Mouse (Mus musculus) embryo, embryonic 10 days (tissue): ENCODE measurements around the gene Tbcc.

Source experiments
- DNase-seq: peaks from one replicate; pipeline ENCODE4 v3.0.0-alpha.2; 2015; ENCODE audit warnings: low spot score

The Tbcc gene

GRCm38 (mm10) chr17:46903876-46904490 is 13.5 kb downstream of the Tbcc start:
- peak; percentile 91 for DNase-seq

- no peak for DNase-seq
These were observed 19.7 kb downstream of the Tbcc start, which contains the start of gene Prph2 for GRCm38 (mm10) chr17:46910186-46910585. TSS of gene Prph2 (plus strand) at chr17:46910459.

GRCm38 (mm10) chr17:46912331-46912730 is 21.8 kb downstream of the Tbcc start:
- no peak for DNase-seq

- DNase-seq = no peak
These were observed 24.6 kb downstream of the Tbcc start for GRCm38 (mm10) chr17:46915129-46915528.

- DNase-seq = no peak
These were observed 28.5 kb downstream of the Tbcc start for GRCm38 (mm10) chr17:46918951-46919350.

- peak; percentile 74 for DNase-seq
These were observed 30.4 kb downstream of the Tbcc start for GRCm38 (mm10) chr17:46920855-46921254.

- no peak for DNase-seq
These were observed 35.7 kb downstream of the Tbcc start for GRCm38 (mm10) chr17:46926192-46926591.

GRCm38 (mm10) chr17:46926941-46927340 is 36.5 kb downstream of the Tbcc start:
- DNase-seq = no peak

GRCm38 (mm10) chr17:46927781-46928180 is 37.3 kb downstream of the Tbcc start:
- DNase-seq = no peak

GRCm38 (mm10) chr17:46929277-46929676 is 38.8 kb downstream of the Tbcc start:
- no peak for DNase-seq

GRCm38 (mm10) chr17:46929897-46930296 is 39.4 kb downstream of the Tbcc start:
- DNase-seq = no peak

- no peak for DNase-seq
These were observed 42.5 kb downstream of the Tbcc start for GRCm38 (mm10) chr17:46932961-46933360.

- DNase-seq = peak; percentile 76
These were observed 43.3 kb downstream of the Tbcc start for GRCm38 (mm10) chr17:46933557-46934348.

- DNase-seq = no peak
These were observed 50.0 kb downstream of the Tbcc start for GRCm38 (mm10) chr17:46940461-46940860.
